22 mouse cellular contexts compared by ENCODE assay signal in genomic region chr9:115034788-115035187, GRCm38 (mm10).
"Had no signal": no experiment of that assay in that cellular context is flagged by ENCODE, and none has a peak within 500 bp of the region (broad histone marks: within the 10 kb centered on the region; RNA-seq: fewer than 3 reads in every experiment).

No protein-coding gene starts in this region.

- DNase-seq: gastrocnemius, adult 2 months; gastrocnemius, postnatal 10 days; gastrocnemius, postnatal 25 days; heart, adult 18-20 months; heart, postnatal 14 days; heart, postnatal 4 days; kidney, adult 18-20 months; kidney, adult 8-10 months; kidney, postnatal 10 days; kidney, postnatal 25 days; kidney, postnatal 4 days; left cerebral cortex, postnatal 4 days had no signal

- H3K4me3 ChIP-seq: gastrocnemius, adult 2 months; heart, embryonic 13.5 days; heart, embryonic 15.5 days; hindbrain, embryonic 10.5 days; hindbrain, embryonic 12.5 days; intestine, embryonic 15.5 days; layer of hippocampus, adult 2 months; left cerebral cortex, adult 2 months; limb, embryonic 13.5 days; limb, embryonic 15.5 days; liver, embryonic 12.5 days had no signal

- H3K9me3 ChIP-seq: heart, embryonic 13.5 days; heart, embryonic 15.5 days; hindbrain, embryonic 10.5 days; hindbrain, embryonic 12.5 days; intestine, embryonic 15.5 days; limb, embryonic 13.5 days; limb, embryonic 15.5 days; liver, embryonic 12.5 days had no signal

- H3K27me3 ChIP-seq: heart, embryonic 13.5 days; heart, embryonic 15.5 days; intestine, embryonic 15.5 days; limb, embryonic 13.5 days; limb, embryonic 15.5 days; liver, embryonic 12.5 days had no signal

- H3K36me3 ChIP-seq: heart, embryonic 13.5 days; heart, embryonic 15.5 days; hindbrain, embryonic 10.5 days; hindbrain, embryonic 12.5 days; intestine, embryonic 15.5 days; limb, embryonic 13.5 days; limb, embryonic 15.5 days; liver, embryonic 12.5 days had no signal

- H3K4me1 ChIP-seq: intestine, embryonic 15.5 days; liver, embryonic 12.5 days had no signal
